Mouse (Mus musculus): Measurements from ENCODE around the gene Cks1b.
A peak's percentile ranks its signal among the peaks of the same experiment; 100 is the strongest.

DNA sequence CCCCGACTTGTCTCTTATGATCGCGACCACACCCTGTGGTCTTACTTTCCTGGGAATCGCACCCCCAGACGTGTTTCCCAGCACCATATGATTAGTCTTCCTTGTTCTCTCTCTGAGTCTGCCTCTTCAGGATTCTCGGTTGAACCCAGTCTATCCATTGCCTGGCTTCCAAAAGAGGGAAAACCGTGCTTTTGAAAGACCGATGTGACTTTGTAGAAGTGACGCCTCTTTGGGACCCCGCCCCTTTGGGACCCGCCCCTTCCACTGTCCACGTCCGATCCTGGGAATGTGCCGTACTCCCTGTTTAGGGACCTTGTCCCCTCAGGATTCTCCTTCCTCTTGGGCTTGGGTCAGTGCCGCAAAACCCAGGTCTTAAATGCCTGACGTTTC, 673 bp upstream of the Cks1b start:
- TF ChIP-seq CTCF (IDR thresholded peaks at IDR 0.05; ENCODE audit: borderline replicate concordance, insufficient read depth, low read length) (no peak), POLR2A (IDR thresholded peaks at IDR 0.05; ENCODE audit: low read depth, low read length) (peak; percentile 89)
